Mouse (Mus musculus) brain, embryonic 14.5 days (tissue): ENCODE data around the gene Chd2.

Experiments
- CTCF ChIP-seq: fragments of 200-500 bp; IDR thresholded peaks from 2 replicates; pipeline ENCODE4 v1.5.1; 2012; ENCODE audit warnings: inconsistent platforms, mild to moderate bottlenecking, moderate library complexity, borderline replicate concordance; ENCODE audit not compliant: insufficient read depth, insufficient read length; ENCODE audit errors: extremely low read depth
- POLR2A ChIP-seq: fragments of 200-500 bp; IDR thresholded peaks from 2 replicates; pipeline ENCODE4 v1.6.1; 2012; ENCODE audit warnings: mild to moderate bottlenecking, inconsistent platforms, borderline replicate concordance; ENCODE audit not compliant: poor library complexity, insufficient read depth, insufficient read length, severe bottlenecking; ENCODE audit errors: extremely low read depth

- no peak for TF ChIP-seq CTCF
- TF ChIP-seq POLR2A, result no peak
These were observed 3.4 kb upstream of the Chd2 start for GRCm38 (mm10) chr7:73545004-73545403.
